Mouse (Mus musculus): ENCODE data around the gene Cbx4.

Gene Cbx4

GRCm38 (mm10) chr11:119086144-119086971 lies at the start of gene Cbx4:
Gene Cbx4 (minus strand): TSS chr11:119086221.
- peak; percentile 83 to 91 for DNase-seq (ENCODE audit: low spot score in 2 of 2)

GRCm38 (mm10) chr11:119134586-119134985 lies 48.6 kb upstream of the Cbx4 start:
- DNase-seq (ENCODE audit: low spot score in 2 of 2) = no peak

- DNase-seq (ENCODE audit: low spot score in 2 of 2) = peak in 1 of 2 experiments; percentile 56
These were observed 47.6 kb upstream of the Cbx4 start for GRCm38 (mm10) chr11:119133437-119134221.

GRCm38 (mm10) chr11:119132198-119133035 lies 46.4 kb upstream of the Cbx4 start:
- DNase-seq (ENCODE audit: low spot score in 2 of 2) = no peak

GRCm38 (mm10) chr11:119130081-119130765 lies 44.2 kb upstream of the Cbx4 start:
- no peak for DNase-seq (ENCODE audit: low spot score in 2 of 2)

GRCm38 (mm10) chr11:119129281-119130058 lies 43.4 kb upstream of the Cbx4 start:
- DNase-seq (ENCODE audit: low spot score in 2 of 2) = no peak

- DNase-seq (ENCODE audit: low spot score in 2 of 2) = no peak
These were observed 42.8 kb upstream of the Cbx4 start for GRCm38 (mm10) chr11:119128668-119129280.

GRCm38 (mm10) chr11:119127686-119128473 lies 41.9 kb upstream of the Cbx4 start:
- DNase-seq (ENCODE audit: low spot score in 2 of 2) = peak; percentile 79 to 89

- peak in 1 of 2 experiments; percentile 27 for DNase-seq (ENCODE audit: low spot score in 2 of 2)
These were observed 41.1 kb upstream of the Cbx4 start for GRCm38 (mm10) chr11:119127147-119127546.

- DNase-seq (ENCODE audit: low spot score in 2 of 2) = peak; percentile 95 to 96
These were observed 40.2 kb upstream of the Cbx4 start for GRCm38 (mm10) chr11:119125929-119126861.

GRCm38 (mm10) chr11:119124536-119124935 lies 38.5 kb upstream of the Cbx4 start:
- DNase-seq (ENCODE audit: low spot score in 2 of 2) = peak in 1 of 2 experiments; percentile 31

- DNase-seq (ENCODE audit: low spot score in 2 of 2) = no peak
These were observed 37.7 kb upstream of the Cbx4 start for GRCm38 (mm10) chr11:119123522-119124319.

- DNase-seq (ENCODE audit: low spot score in 2 of 2) = no peak
These were observed 36.4 kb upstream of the Cbx4 start for GRCm38 (mm10) chr11:119122396-119122795.

- DNase-seq (ENCODE audit: low spot score in 2 of 2) = no peak
These were observed 32.9 kb upstream of the Cbx4 start for GRCm38 (mm10) chr11:119118905-119119304.

GRCm38 (mm10) chr11:119117945-119118344 lies 31.9 kb upstream of the Cbx4 start:
- DNase-seq (ENCODE audit: low spot score in 2 of 2) = no peak

GRCm38 (mm10) chr11:119116992-119117391 lies 31.0 kb upstream of the Cbx4 start:
- peak in 1 of 2 experiments; percentile 47 for DNase-seq (ENCODE audit: low spot score in 2 of 2)

- no peak for DNase-seq (ENCODE audit: low spot score in 2 of 2)
These were observed 26.7 kb upstream of the Cbx4 start for GRCm38 (mm10) chr11:119112721-119113120.
